Mouse (Mus musculus) brown adipose tissue, adult 24 weeks (tissue): ENCODE data around the gene Grin2c. TPM values are rescaled to one million over a fixed set of nuclear protein-coding genes. Genes with fewer than 3 reads are reported as not detected.

Source experiments
- H3K27ac ChIP-seq: fragments of 200-500 bp; replicated peaks from 2 replicates; pipeline ENCODE4 v1.5.1; 2012; ENCODE audit warnings: low read depth, mild to moderate bottlenecking, low read length
- H3K4me1 ChIP-seq: fragments of 200-500 bp; 2 replicates; pipeline ENCODE4 v1.6.1; 2012; ENCODE audit warnings: low read length, mixed read lengths; ENCODE audit not compliant: control insufficient read depth, insufficient read depth, insufficient read length
- H3K4me3 ChIP-seq: fragments of 200-500 bp; 2 replicates; pipeline ENCODE4 v1.5.1; 2012; ENCODE audit warnings: low read depth, mild to moderate bottlenecking, low read length, moderate library complexity; ENCODE audit not compliant: insufficient read depth
- polyA plus RNA-seq: library from polyadenylated mRNA; stranded (reverse); fragments of >200 nt; gene quantifications from 2 replicates; pipeline ENCODE4 v1.2.4, GENCODE M21; 2012; ENCODE audit not compliant: missing spikeins, insufficient read depth, insufficient read length

Grin2c gene
- polyA plus RNA-seq, 1 experiment: not detected

- no peak overlapping the region for H3K27ac ChIP-seq
- H3K4me1 ChIP-seq: peaks cover 2% of the 10 kb centered on the region; the same call in 1 of the 2 replicates
- no peak overlapping the region for H3K4me3 ChIP-seq
These were observed 32.6 kb downstream of the Grin2c start for GRCm38 (mm10) chr11:115234320-115235044.

- Histone ChIP-seq H3K4me1 (peaks cover 2% of the 10 kb centered on the region; the same call in 1 of the 2 replicates), H3K27ac (no peak overlapping the region), H3K4me3 (no peak overlapping the region)
These were observed 33.3 kb downstream of the Grin2c start for GRCm38 (mm10) chr11:115233526-115234290.

GRCm38 (mm10) chr11:115232889-115233288 lies 34.2 kb downstream of the Grin2c start:
- peaks cover 2% of the 10 kb centered on the region; the same call in 1 of the 2 replicates for H3K4me1 ChIP-seq
- H3K4me3 ChIP-seq: no peak overlapping the region
- H3K27ac ChIP-seq: no peak overlapping the region

GRCm38 (mm10) chr11:115231924-115232323 lies 35.1 kb downstream of the Grin2c start:
- Histone ChIP-seq H3K4me3 (no peak overlapping the region), H3K4me1 (peaks cover 2% of the 10 kb centered on the region; the same call in 1 of the 2 replicates), H3K27ac (no peak overlapping the region)

- Histone ChIP-seq H3K4me1 (no peaks in the 10 kb centered on the region; the same call in 1 of the 2 replicates), H3K4me3 (no peak overlapping the region), H3K27ac (no peak overlapping the region)
These were observed 35.7 kb downstream of the Grin2c start for GRCm38 (mm10) chr11:115231168-115231915.

GRCm38 (mm10) chr11:115229021-115229930 lies 37.8 kb downstream of the Grin2c start:
- Histone ChIP-seq H3K27ac (no peak overlapping the region), H3K4me3 (no peak overlapping the region), H3K4me1 (peaks cover 2% of the 10 kb centered on the region; the same call in 1 of the 2 replicates)

GRCm38 (mm10) chr11:115228430-115228829 lies 38.6 kb downstream of the Grin2c start:
- no peak overlapping the region for H3K4me3 ChIP-seq

GRCm38 (mm10) chr11:115227640-115228039 lies 39.4 kb downstream of the Grin2c start:
- Histone ChIP-seq H3K4me3 (no peak overlapping the region), H3K4me1 (peaks cover 4% of the 10 kb centered on the region; the same call in 1 of the 2 replicates), H3K27ac (no peak overlapping the region)

More at GRCm38 (mm10) chr11:115228430-115228829, 38.6 kb downstream of the Grin2c start:
- Histone ChIP-seq H3K27ac (no peak overlapping the region), H3K4me1 (peaks cover 4% of the 10 kb centered on the region; the same call in 1 of the 2 replicates)

- peaks cover 4% of the 10 kb centered on the region; the same call in 1 of the 2 replicates for H3K4me1 ChIP-seq
- H3K4me3 ChIP-seq: no peak overlapping the region
These were observed 40.1 kb downstream of the Grin2c start for GRCm38 (mm10) chr11:115226811-115227491.

GRCm38 (mm10) chr11:115225301-115225700 lies 41.7 kb downstream of the Grin2c start:
- Histone ChIP-seq H3K4me1 (peaks cover 4% of the 10 kb centered on the region; the same call in 1 of the 2 replicates), H3K27ac (no peak overlapping the region), H3K4me3 (no peak overlapping the region)

More at GRCm38 (mm10) chr11:115226811-115227491, 40.1 kb downstream of the Grin2c start:
- no peak overlapping the region for H3K27ac ChIP-seq

- H3K4me3 ChIP-seq: no peak overlapping the region
- peaks cover 4% of the 10 kb centered on the region; the same call in 1 of the 2 replicates for H3K4me1 ChIP-seq
- no peak overlapping the region for H3K27ac ChIP-seq
These were observed 42.2 kb downstream of the Grin2c start for GRCm38 (mm10) chr11:115224889-115225288.

GRCm38 (mm10) chr11:115223877-115224276 lies 43.2 kb downstream of the Grin2c start:
- Histone ChIP-seq H3K4me1 (peaks cover 10% of the 10 kb centered on the region), H3K27ac (no peak overlapping the region)

GRCm38 (mm10) chr11:115223451-115223850 lies 43.6 kb downstream of the Grin2c start:
- Histone ChIP-seq H3K27ac (no peak overlapping the region), H3K4me1 (peaks cover 12% of the 10 kb centered on the region), H3K4me3 (no peak overlapping the region)

More at GRCm38 (mm10) chr11:115223877-115224276, 43.2 kb downstream of the Grin2c start:
- H3K4me3 ChIP-seq: no peak overlapping the region
